Mouse (Mus musculus) forebrain, embryonic 13.5 days (tissue): ENCODE measurements around the gene Tbc1d2b. TPM values are rescaled to one million over a fixed set of nuclear protein-coding genes. Genes with fewer than 3 reads are reported as not detected.

ENCODE experiments used
- ATAC-seq: fragments of 200-750 bp; cut with Nextera tagmentation; 2 replicates; pipeline ENCODE4 v1.8.0; 2017
- H3K27ac ChIP-seq: fragments of 300-500 bp; sonication (generic); 2 replicates; pipeline ENCODE4 v1.5.1; 2015; ENCODE audit warnings: inconsistent platforms, mild to moderate bottlenecking, moderate library complexity
- H3K27me3 ChIP-seq: fragments of 300-500 bp; sonication (generic); 2 replicates; pipeline ENCODE4 v1.6.1; 2015; ENCODE audit warnings: mild to moderate bottlenecking, inconsistent platforms
- H3K36me3 ChIP-seq: fragments of 300-500 bp; sonication (generic); 2 replicates; pipeline ENCODE4 v1.6.1; 2015; ENCODE audit warnings: mild to moderate bottlenecking, inconsistent platforms; ENCODE audit not compliant: poor library complexity, severe bottlenecking
- H3K4me1 ChIP-seq: fragments of 300-500 bp; sonication (generic); 2 replicates; pipeline ENCODE4 v1.6.1; 2015; ENCODE audit warnings: inconsistent platforms
- H3K4me2 ChIP-seq: fragments of 300-500 bp; sonication (generic); 2 replicates; pipeline ENCODE4 v1.6.1; 2015; ENCODE audit warnings: inconsistent platforms, mild to moderate bottlenecking, moderate library complexity
- H3K4me3 ChIP-seq: fragments of 300-500 bp; sonication (generic); 2 replicates; pipeline ENCODE4 v1.5.1; 2015; ENCODE audit warnings: mild to moderate bottlenecking, inconsistent platforms
- H3K9ac ChIP-seq: fragments of 300-500 bp; sonication (generic); 2 replicates; pipeline ENCODE4 v1.6.1; 2015; ENCODE audit warnings: mild to moderate bottlenecking, inconsistent platforms
- H3K9me3 ChIP-seq: fragments of 300-500 bp; sonication (generic); replicated peaks from 2 replicates; pipeline ENCODE4 v1.6.1; 2016; ENCODE audit warnings: inconsistent platforms
- WGBS: fragments of 180-500 bp; shearing (Covaris S2); methylation state at CpG from one replicate; pipeline ENCODE4 v1.1.7; 2015; 5-methylcytosine and 5-hydroxymethylcytosine counted together
- polyA plus RNA-seq: library from polyadenylated mRNA; unstranded; fragments of >200 nt; fragmentation: Nextera tagmentation; extraction: Ambion mirVana; gene quantifications from 2 replicates; pipeline ENCODE4 v1.2.1, GENCODE M21; 2015

Tbc1d2b gene
- polyA plus RNA-seq, 1 experiment from 2014 or later, result 4.1 TPM

GRCm38 (mm10) chr9:90248326-90248725 is 22.3 kb downstream of the Tbc1d2b start:
- Histone ChIP-seq H3K4me3 (no peak overlapping the region), H3K4me1 (no peaks in the 10 kb centered on the region), H3K4me2 (no peak overlapping the region), H3K9me3 (no peaks in the 10 kb centered on the region), H3K9ac (no peak overlapping the region), H3K27ac (no peak overlapping the region), H3K36me3 (0 out of 2 replicates have a peak, but pooled peaks cover 15% of the 10 kb centered on the region), H3K27me3 (no peaks in the 10 kb centered on the region)
- 92% methylated on average over 7 of the region's 7 CpGs for WGBS
- ATAC-seq, result no peak

DNA sequence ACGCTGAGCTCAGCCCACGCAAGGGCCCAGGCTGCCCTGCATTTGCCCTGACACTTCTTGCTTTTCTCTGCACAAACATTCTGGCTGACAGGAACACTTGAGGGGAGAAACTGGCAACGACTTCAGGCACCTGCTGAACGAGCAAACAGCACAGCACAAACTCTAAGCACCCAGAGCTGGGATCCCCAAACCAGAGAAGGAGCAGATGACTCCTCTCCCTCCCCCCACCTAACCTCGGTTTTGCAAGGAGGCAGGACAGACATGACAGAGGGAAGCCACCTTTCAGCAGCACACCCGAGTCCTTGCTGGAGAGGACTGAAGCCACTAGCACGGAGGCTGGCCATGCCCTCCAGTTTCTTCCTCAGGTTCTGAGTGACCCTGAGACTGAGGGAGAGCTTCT is 23.3 kb downstream of the Tbc1d2b start:
- WGBS, result 86% methylated on average over 7 of the region's 7 CpGs

GRCm38 (mm10) chr9:90245781-90246180 is 24.8 kb downstream of the Tbc1d2b start:
- Histone ChIP-seq H3K9ac (no peak overlapping the region), H3K4me2 (no peak overlapping the region), H3K4me1 (no peaks in the 10 kb centered on the region), H3K27ac (no peak overlapping the region), H3K27me3 (no peaks in the 10 kb centered on the region), H3K36me3 (0 out of 2 replicates have a peak, but pooled peaks cover 15% of the 10 kb centered on the region), H3K9me3 (no peaks in the 10 kb centered on the region), H3K4me3 (no peak overlapping the region)
- WGBS, result 90% methylated on average over 5 of the region's 5 CpGs
- no peak for ATAC-seq

More for the DNA sequence above, 23.3 kb downstream of the Tbc1d2b start:
- no peaks in the 10 kb centered on the region for H3K27me3 ChIP-seq
- H3K9ac ChIP-seq, result no peak overlapping the region
- no peaks in the 10 kb centered on the region for H3K4me1 ChIP-seq
- no peak overlapping the region for H3K4me3 ChIP-seq
- 0 out of 2 replicates have a peak, but pooled peaks cover 15% of the 10 kb centered on the region for H3K36me3 ChIP-seq
- H3K4me2 ChIP-seq, result no peak overlapping the region
- no peaks in the 10 kb centered on the region for H3K9me3 ChIP-seq
- H3K27ac ChIP-seq, result no peak overlapping the region
- ATAC-seq, result no peak

- Histone ChIP-seq H3K36me3 (0 out of 2 replicates have a peak, but pooled peaks cover 15% of the 10 kb centered on the region), H3K4me3 (no peak overlapping the region)
- ATAC-seq, result no peak
These were observed 25.4 kb downstream of the Tbc1d2b start for GRCm38 (mm10) chr9:90245206-90245605.

GRCm38 (mm10) chr9:90244301-90245151 is 26.1 kb downstream of the Tbc1d2b start:
- Histone ChIP-seq H3K9ac (no peak overlapping the region), H3K4me1 (no peaks in the 10 kb centered on the region), H3K9me3 (no peaks in the 10 kb centered on the region), H3K4me3 (no peak overlapping the region), H3K27ac (no peak overlapping the region), H3K27me3 (no peaks in the 10 kb centered on the region), H3K4me2 (no peak overlapping the region), H3K36me3 (0 out of 2 replicates have a peak, but pooled peaks cover 15% of the 10 kb centered on the region)
- WGBS, result 91% methylated on average over 15 of the region's 15 CpGs
- no peak for ATAC-seq

More at GRCm38 (mm10) chr9:90245206-90245605, 25.4 kb downstream of the Tbc1d2b start:
- Histone ChIP-seq H3K27ac (no peak overlapping the region), H3K9me3 (no peaks in the 10 kb centered on the region), H3K4me2 (no peak overlapping the region), H3K4me1 (no peaks in the 10 kb centered on the region), H3K27me3 (no peaks in the 10 kb centered on the region), H3K9ac (no peak overlapping the region)
- WGBS, result 93% methylated on average over 6 of the region's 6 CpGs

GRCm38 (mm10) chr9:90242855-90243254 is 27.7 kb downstream of the Tbc1d2b start:
- Histone ChIP-seq H3K36me3 (0 out of 2 replicates have a peak, but pooled peaks cover 15% of the 10 kb centered on the region), H3K27ac (no peak overlapping the region), H3K9me3 (no peaks in the 10 kb centered on the region), H3K4me2 (no peak overlapping the region), H3K9ac (no peak overlapping the region), H3K27me3 (no peaks in the 10 kb centered on the region), H3K4me1 (no peaks in the 10 kb centered on the region), H3K4me3 (no peak overlapping the region)
- WGBS, result 91% methylated on average over 7 of the region's 7 CpGs
- ATAC-seq, result no peak

- WGBS, result 97% methylated on average over 6 of the region's 6 CpGs
These were observed 28.3 kb downstream of the Tbc1d2b start for GRCm38 (mm10) chr9:90242291-90242690.

DNA sequence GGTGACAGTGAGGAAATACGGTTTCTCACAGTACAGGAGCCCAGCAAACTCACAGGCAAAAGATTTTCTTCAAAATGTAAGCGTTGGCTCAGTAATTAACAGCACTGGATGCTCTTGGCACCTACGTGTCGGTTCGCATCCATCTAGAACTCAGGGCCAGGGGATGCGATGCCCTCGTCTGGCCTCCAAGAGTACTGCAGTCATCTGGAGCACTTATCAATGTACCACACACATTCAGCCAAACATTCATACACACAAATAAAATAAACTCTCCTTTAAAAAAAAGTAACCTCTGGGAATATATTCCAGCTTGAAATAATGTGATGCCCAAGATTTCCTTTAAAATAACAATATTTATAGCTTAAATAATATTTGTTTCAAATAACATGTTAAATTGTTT is 29.0 kb downstream of the Tbc1d2b start:
- Histone ChIP-seq H3K27me3 (no peaks in the 10 kb centered on the region), H3K4me2 (no peak overlapping the region), H3K9me3 (no peaks in the 10 kb centered on the region), H3K9ac (no peak overlapping the region), H3K4me3 (no peak overlapping the region), H3K36me3 (0 out of 2 replicates have a peak, but pooled peaks cover 4% of the 10 kb centered on the region), H3K4me1 (no peaks in the 10 kb centered on the region), H3K27ac (no peak overlapping the region)
- ATAC-seq, result no peak
- 64% methylated on average over 7 of the region's 7 CpGs for WGBS

More at GRCm38 (mm10) chr9:90242291-90242690, 28.3 kb downstream of the Tbc1d2b start:
- 0 out of 2 replicates have a peak, but pooled peaks cover 11% of the 10 kb centered on the region for H3K36me3 ChIP-seq
- H3K9ac ChIP-seq, result no peak overlapping the region
- no peak overlapping the region for H3K4me3 ChIP-seq
- no peak overlapping the region for H3K27ac ChIP-seq
- no peaks in the 10 kb centered on the region for H3K4me1 ChIP-seq
- no peaks in the 10 kb centered on the region for H3K27me3 ChIP-seq
- H3K9me3 ChIP-seq, result no peaks in the 10 kb centered on the region
- ATAC-seq, result no peak
- no peak overlapping the region for H3K4me2 ChIP-seq

DNA sequence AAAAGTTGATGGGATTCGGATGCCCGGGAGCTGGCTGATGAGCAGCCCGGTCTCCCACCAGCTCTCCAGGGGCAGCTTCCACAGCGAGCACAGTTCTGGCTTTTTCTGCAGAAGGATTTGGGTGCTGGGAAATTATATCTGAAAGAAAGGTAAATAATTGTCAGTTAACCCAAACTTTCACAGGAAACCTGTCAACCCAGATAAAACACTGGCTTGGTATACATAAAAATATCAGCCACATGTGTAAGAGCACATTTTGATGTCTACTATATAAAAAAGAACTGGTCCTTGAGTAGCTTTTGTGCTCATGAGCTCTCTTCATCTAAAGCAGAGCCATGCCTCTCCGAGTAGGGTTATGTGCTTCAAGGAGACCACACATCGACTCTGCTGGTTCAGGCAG is 29.6 kb downstream of the Tbc1d2b start:
- Histone ChIP-seq H3K27me3 (no peaks in the 10 kb centered on the region), H3K9me3 (no peaks in the 10 kb centered on the region), H3K4me1 (no peaks in the 10 kb centered on the region), H3K4me2 (no peak overlapping the region), H3K27ac (no peak overlapping the region), H3K36me3 (no peaks in the 10 kb centered on the region), H3K9ac (no peak overlapping the region), H3K4me3 (no peak overlapping the region)
- 86% methylated on average over 6 of the region's 6 CpGs for WGBS
- no peak for ATAC-seq

GRCm38 (mm10) chr9:90240560-90240959 is 30.0 kb downstream of the Tbc1d2b start:
- Histone ChIP-seq H3K36me3 (no peaks in the 10 kb centered on the region), H3K4me1 (no peaks in the 10 kb centered on the region), H3K4me2 (no peak overlapping the region), H3K9ac (no peak overlapping the region), H3K4me3 (no peak overlapping the region), H3K27me3 (no peaks in the 10 kb centered on the region), H3K9me3 (no peaks in the 10 kb centered on the region), H3K27ac (no peak overlapping the region)
- ATAC-seq, result peak; percentile 56
- WGBS, result 75% methylated on average over 4 of the region's 4 CpGs

DNA sequence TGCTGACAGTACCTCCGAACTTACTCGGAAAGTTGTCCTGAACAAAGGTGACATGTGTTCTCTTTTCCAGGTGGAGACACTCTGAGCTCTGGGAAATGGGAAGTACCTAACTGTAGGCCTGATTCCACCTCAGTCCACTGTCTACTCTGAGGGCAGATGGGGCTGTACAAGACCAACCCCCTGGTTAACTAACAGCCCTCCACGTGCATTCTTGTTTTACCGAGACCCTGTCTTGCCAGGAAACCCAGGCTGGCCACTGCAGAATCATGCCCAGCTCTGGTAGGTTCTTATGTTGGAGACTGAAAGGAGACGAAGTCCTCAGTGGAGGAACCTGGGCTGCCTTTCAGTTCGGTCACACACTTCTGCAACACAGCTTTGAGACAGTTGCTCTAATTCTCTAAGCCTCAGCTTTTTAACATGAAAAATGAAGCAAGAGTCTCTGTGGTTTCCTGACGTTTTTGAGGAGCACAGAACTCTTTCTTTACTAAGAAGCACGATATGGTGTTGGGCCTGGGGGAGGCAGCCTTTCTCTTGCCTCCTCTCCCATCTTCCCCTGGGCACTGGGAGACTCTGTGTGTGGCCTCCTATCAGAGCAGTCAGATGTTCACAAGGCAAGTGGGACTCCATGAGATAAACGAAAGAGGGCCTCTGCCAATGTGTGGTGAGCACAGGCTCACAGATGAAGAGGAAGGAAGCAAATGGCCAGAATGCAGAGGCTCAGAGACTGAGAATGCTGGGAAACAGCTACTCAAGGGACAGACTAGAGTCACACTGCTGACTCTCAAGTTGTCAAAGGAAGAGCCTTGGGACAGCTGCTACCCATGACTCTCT is 33.2 kb downstream of the Tbc1d2b start:
- H3K9ac ChIP-seq, result no peak overlapping the region
- H3K9me3 ChIP-seq, result no peaks in the 10 kb centered on the region
- 84% methylated on average over 9 of the region's 9 CpGs for WGBS
- H3K27me3 ChIP-seq, result no peaks in the 10 kb centered on the region
- H3K4me3 ChIP-seq, result no peak overlapping the region
- no peaks in the 10 kb centered on the region for H3K36me3 ChIP-seq
- H3K4me1 ChIP-seq, result no peaks in the 10 kb centered on the region
- H3K27ac ChIP-seq, result no peak overlapping the region
- H3K4me2 ChIP-seq, result no peak overlapping the region
- no peak for ATAC-seq

DNA sequence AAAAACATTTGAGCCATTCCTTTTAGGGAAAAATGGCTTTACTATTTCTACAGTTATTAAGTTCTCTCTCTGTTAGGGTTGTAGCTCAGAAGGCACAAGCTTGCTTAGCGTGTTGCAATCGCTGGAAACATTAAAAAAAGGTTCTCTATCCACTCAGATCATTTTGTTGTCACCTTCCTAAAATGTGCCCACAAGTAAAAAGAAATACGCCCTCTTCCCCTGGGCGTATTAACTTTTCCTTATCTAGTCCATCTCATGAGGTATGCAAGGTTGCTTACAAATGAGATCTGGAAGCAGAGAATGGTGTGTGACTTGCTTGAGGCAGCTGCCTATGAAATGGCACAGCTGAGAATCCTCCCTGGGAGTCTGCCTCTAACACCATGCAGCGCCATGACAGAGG is 33.8 kb downstream of the Tbc1d2b start:
- Histone ChIP-seq H3K36me3 (no peaks in the 10 kb centered on the region), H3K27me3 (no peaks in the 10 kb centered on the region), H3K9me3 (no peaks in the 10 kb centered on the region), H3K27ac (no peak overlapping the region), H3K4me1 (no peaks in the 10 kb centered on the region), H3K4me3 (no peak overlapping the region), H3K9ac (no peak overlapping the region), H3K4me2 (no peak overlapping the region)
- no peak for ATAC-seq
- 96% methylated on average over 5 of the region's 5 CpGs for WGBS
